Mouse (Mus musculus) left cerebral cortex, adult 18-20 months (tissue): Measurements from ENCODE around the gene Pik3r1. TPM values are rescaled to one million over a fixed set of nuclear protein-coding genes. Genes with fewer than 3 reads are reported as not detected.
A peak's percentile ranks its signal among the peaks of the same experiment; 100 is the strongest.

ENCODE experiments used
- DNase-seq, 2 experiments: peaks; one replicate each; pipeline ENCODE4 v3.0.0; 2021 to 2022; ENCODE audit warnings: low spot score in 2 of 2, mixed read lengths in 1 of 2
- total RNA-seq, 2 experiments: library from RNA; stranded (reverse); gene quantifications; 2 replicates each; pipeline ENCODE4 v1.2.3; 2021

Pik3r1 gene
- total RNA-seq, 2 experiments from 2014 or later: 120 to 129 TPM

DNA sequence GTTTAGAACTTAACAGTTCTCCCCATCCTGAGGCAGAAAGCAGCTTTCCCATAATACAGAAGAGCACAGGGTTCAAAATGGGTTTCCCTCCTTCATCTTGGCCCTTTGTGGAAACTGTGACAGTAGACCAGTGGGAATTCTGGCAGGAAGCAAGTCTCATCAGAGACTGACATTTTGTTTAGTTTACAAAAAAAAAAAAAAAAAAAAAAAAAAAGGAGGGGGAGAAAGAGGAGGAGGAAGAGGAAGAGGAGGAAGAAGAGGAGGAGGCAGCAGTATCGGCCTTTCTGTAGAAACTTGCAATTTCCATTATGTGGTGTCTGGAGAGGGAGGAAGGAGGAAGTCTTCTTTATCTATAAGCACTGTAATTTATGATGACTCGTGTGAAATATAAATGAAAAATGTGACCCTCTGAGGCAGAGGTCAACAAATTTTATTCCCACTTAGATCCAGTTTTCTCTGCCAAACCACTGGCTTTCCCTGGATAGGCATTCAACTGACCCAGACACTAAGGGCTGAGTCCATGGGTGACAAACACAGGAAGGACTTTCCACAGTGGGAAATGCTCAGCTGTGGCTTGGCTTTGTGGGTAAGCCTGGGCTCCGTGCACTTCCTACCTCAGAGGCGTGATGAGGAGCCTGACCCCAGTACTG, 28.2 kb downstream of the Pik3r1 start:
- DNase-seq: no peak

DNA sequence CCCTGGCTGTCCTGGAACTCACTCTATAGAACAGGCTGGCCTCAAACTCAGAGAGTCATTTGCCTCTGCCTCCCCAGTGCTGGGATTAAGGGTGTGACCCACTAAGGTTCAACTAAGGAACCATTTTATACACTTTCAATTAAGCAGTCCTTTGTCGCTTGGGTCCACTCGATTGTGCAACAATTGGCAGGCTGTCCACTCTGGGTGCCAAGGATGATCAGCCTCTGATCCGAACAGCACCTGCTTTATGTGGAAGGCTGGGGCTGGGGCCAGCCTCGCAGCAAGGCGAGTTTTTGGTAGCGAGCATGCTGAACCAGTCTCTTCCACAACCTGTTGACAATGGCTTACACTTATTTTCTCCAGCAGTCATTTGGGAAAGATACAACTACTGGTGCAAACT, 29.2 kb downstream of the Pik3r1 start:
- no peak for DNase-seq

DNA sequence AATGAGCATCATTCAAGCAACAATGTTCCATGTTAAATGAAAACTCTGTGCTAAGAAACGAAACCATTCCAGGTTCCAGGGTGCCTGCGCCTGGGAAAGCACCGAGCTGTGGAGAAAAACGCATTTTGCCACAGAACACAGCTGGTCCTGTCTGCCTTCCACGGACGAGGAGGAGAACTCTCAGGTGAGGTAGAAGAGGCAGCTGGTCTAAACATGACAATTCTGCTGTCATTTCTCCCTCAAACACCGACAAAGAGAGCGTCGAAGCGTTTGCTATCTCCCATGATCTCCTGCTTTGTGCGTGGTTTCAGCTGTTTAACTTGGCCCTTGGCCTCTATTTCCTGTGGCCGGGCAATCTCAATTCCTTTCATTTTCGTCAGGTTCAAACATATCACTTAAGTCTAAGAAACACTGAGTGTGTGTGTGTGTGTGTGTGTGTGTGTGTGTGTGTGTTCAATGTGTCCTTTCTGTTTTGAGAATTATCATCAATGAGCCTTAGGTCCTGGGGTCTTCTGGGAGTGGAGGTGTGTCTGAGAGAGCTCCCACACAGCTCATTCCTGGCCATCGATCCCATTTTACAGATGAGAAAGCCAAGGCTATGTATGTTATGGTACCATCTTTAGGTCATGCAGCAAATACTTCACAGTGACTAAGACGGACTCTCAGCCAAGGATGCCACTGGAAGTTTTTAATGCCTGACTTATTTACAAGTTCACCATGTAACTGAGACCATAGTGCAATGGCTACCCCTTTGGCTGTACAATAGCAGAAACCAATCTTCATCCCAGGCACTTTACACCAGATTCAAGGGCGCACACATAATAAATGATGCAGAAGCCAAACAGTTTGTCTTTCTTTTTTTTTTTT, 31.3 kb downstream of the Pik3r1 start:
- DNase-seq: no peak

DNA sequence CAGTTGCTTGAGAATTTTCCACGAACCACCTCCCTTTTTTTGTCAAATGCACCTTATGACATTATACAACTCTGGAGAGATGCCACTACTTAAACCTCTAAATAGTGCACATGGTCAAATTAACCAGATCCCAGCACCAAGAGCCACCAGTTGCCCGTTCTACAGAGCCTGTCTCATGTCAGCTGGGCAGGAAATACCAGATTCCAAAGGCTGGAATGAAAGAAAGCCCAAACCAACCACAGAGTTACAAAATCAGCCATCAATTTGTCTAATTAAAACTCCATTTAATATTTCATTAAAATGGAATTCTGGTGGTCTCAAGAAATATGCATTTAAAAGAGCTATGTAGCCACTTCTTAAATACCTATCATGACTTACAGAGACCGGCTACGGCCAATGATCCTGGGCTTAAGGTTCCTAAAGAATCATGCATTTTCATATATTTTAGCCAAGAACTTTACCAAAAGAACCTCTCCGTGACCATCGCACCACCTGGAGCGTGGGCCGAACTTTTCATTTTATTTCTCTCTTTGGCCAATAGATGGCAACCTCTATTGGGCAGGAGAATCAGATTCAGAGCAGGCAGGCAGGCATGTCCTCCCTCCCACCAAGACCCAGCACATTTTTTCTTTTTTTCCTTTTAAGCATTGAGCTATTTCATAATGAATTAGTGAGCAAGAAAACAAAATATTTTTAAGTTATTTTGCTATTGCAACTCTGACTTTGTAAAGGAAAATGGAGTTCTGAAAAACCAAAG, 32.5 kb downstream of the Pik3r1 start:
- no peak for DNase-seq

DNA sequence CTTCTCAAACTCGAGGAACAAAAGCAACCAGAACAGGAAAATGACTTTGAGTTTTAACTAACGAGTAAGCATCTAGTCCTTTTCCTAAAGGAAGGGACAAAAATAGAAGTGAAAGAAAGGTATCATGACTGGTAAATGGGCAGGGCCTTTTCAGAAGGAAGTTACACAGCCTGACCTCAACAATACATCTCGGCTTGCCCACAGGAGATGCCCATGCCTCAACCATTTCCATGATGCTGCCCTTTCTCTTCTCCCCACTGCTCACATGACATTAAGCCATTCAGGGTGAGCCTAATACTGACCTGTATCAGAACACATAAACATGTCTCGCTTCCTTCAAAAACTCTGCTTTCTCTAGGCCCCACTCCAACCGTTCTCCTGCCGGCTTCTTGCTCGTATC, 33.8 kb downstream of the Pik3r1 start:
- no peak for DNase-seq

DNA sequence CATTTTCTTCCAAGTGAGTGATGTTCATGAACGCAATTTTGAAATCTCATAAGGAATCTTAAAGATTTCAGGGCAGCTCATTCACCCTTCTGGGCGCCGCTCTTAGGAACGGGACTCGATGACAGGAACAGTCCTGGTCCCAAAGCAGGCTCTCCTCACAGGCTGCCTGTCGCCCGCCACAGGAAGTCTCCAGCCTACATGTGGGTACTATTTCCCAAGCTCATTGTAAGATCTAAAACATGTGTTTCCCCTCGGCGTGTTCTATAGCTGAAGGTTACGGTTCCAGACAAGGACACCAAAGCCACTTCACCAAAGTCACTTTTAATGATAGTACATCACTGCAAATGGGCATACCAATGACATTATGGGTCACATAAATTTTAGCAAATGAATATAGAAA, 35.3 kb downstream of the Pik3r1 start:
- no peak for DNase-seq

DNA sequence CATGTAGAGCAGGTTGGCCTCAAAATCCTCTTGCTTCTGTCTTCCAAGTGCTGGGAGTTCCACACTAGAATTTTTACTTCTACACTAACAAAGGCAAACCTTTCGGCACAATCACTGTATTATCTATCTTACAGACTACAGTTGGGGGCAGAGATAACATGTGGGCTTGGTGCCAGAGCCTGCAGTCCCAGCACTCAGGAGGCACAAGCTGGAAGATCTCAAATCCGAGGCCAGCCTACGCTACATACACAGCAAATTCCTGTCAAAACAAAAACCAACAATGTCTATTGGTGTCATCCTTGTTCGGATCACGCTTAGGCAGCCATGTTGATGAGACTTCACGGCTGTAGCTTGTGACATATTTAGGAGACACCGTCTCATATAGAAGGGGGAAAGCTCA, 36.2 kb downstream of the Pik3r1 start:
- DNase-seq: no peak

DNA sequence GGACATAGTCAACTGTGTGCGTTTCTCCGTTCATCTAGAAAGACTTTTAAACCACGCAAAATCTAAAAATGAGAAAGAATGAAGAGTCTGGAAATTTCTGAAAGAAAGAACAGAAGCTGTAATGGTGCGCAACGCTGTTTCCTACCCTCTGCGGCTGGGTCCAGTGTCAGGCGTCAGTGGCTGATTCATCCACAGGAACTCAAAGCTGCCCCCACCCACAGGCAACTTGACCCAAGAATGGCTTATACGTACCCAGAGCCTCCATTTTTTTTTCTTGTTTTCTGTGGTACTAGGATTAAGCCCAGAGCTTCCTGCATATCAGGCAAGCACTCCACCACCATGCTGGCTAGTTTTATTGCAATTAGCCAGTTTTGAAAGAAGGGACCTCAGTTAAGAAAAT, 37.7 kb downstream of the Pik3r1 start:
- no peak for DNase-seq

DNA sequence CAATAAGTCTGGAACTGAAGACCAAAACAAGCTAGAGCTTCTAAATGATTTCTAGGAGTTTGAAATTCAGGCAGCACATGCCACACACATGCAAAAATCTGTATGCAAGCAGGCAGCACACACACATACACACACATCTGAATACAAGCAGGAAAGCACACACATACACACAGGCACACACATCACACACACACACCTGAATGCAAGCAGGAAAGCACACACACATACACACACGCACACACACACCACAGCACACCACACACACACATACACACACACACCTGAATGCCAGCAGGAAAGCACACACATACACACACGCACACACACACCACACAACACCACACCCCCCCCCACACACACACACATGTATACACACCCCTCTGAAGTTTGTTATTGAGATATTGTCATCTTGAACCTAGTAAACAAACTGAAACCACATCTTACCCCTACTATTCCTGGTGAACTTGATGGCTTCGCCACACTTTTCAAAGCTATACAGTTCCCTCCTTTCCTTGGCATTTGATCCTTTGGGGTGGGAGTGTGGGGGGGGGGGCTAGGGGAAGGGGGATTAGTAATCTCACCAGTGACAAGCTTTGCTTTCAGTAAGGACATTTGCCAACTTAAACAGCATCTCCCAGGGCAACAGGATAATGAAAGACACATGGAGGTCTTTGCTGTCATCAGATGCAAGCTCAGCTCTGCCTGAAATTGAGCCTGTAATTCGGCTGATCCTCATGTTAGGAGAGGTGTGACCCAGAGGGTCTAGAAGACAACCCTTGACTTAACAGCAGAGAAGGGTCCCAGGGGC, 38.6 kb downstream of the Pik3r1 start:
- no peak for DNase-seq

DNA sequence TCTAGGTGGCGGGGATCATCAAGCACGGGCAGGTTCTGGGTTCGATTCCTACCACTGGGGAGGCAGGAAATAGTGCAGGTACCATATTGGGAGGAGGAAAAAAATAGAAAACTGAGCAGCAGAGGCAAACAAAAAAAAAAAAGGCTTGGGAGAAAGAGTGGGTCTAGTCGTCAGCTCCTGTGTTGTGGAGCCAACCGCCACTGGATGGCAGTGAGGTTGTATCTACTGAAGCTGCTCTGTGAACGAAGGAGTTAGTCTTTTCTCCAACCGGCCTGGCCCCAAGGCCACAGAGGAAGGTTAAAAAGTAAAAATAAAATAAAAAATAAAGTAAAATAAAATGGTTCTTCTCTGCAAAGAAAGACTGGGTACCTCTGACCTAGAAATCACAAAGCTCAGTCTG, 39.2 kb downstream of the Pik3r1 start:
- DNase-seq: peak; percentile 32 to 36

DNA sequence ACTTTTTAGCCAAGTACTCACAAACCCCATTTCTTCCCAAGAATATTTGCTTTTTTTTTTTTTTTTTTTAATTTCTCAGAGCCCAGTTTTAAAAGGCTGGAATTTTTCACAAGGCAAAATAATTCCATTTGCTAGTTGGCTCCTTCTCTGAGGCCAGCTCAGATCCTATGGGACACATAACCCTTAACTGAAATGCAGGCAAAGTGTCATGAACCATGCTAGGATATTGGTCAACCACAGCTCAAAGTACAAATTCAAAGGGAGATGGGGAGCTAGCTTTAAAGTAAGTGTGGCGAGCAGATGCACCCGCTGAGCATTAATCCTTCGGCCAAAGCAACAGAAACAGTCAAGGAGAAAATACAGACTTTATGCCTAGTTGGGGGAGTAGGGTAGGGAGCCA, 39.7 kb downstream of the Pik3r1 start:
- no peak for DNase-seq

DNA sequence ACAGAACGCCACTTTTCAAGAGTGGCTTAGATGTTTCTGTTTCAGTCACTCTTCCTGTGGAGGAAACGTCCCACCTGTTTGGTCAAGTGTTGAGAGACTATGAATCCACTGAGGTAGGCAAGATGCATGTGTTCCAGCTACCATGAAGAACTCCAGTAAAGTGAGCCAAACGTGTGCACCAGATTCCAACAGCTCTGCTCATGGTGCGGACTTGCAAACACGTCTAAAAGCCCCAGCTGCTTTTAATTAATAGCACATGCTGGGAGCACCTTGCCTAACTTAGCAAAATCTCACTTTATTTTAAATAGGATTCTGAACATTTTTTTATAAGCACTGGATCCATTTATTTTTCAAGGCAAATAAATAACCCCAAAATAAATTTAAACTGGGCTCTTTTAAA, 40.2 kb downstream of the Pik3r1 start:
- no peak for DNase-seq

DNA sequence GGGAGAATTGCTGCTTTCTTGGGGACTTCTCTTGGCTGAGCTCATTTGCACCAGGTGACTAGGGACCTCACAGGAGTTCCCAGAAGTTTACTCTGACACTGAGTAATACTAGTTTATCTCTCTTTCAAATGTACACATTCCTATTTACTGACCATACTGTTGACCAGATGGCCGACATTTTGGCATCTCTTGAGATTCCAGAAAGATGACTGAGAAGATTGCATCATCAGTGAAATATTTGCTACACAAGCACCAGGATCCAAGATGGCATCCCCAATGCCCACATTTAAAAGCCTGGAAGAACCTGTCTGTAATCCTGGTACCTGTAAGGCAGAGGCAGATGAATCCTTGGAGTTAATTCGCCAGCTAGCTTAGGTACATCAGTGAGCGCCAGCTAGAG, 41.1 kb downstream of the Pik3r1 start:
- DNase-seq: no peak

DNA sequence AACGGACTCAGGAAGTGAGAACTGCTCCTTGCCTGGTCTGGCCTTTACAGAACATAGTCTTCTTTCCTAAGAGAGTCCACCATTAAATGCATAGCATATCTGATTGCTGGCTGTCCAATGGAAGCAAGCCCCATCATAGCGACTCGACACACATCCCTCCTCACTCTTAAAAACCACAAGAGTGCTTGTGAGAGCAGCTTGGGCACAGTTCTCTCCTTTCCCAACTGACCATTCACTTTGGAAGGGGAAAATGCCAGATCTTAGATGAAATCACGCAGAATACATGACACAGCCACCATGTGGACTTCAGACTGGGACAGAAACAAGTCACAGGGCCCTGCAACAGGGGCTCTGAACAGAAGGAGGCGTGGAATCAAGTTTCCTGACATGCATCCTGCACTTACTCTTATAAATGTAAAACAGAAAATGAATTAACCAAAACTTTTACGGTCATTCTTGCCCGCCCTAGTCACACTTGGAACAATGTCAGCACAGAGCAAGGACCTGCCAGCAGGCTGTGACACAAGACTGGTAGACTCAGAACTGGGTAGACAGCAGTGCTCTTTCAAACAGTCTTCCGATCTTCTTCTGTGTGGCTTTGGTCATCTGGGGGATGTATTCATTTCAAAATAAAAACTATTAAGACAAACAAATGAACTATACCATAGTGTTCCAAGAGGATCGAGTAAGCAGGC, 46.0 kb downstream of the Pik3r1 start:
- DNase-seq: no peak

DNA sequence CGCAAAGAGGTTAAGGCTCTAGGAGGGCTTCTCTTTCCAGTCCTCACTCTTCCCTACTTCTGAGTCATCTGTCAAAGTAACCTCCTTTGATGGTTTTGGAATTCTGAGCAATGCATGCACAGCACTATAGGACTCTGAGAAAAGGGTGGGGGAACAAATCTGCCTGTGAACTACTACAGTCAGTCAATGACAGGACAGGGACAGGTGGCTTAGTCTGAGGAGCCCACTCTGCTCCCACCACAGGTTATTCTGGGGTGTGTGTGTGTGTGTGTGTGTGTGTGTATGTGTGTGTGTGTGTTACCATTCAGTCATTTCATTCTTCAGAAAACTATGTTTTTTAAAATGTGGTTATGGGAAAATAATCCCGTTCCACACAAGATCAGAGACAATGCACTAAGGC, 46.9 kb downstream of the Pik3r1 start:
- DNase-seq: no peak

DNA sequence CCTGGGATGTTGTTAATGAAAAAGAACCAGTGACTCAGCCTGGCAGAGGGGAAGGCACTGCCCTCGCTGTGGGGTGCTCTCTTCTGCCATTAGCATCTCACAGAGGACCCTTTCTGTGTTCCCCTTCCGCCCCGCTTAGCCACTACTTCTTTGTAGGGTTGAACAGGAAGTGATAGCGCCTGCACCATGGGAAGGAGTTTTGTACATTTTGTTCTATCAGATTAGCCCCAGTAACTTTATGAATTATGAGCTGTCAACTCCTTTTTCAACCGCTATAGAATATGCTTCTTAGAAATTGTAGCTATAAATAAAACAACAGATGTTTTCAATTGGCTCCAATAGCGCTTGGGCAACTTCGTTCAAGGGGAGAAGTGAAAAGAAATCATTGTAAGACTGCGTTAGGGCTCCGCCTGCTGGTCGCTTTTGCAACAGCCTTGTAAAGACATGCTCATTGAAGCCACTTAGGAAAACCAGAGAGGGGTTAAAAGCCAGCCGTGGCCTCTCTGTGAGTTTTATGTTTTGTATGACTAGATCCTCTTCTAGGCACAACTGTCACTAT, 48.6 kb downstream of the Pik3r1 start:
- DNase-seq: peak; percentile 85 to 87

DNA sequence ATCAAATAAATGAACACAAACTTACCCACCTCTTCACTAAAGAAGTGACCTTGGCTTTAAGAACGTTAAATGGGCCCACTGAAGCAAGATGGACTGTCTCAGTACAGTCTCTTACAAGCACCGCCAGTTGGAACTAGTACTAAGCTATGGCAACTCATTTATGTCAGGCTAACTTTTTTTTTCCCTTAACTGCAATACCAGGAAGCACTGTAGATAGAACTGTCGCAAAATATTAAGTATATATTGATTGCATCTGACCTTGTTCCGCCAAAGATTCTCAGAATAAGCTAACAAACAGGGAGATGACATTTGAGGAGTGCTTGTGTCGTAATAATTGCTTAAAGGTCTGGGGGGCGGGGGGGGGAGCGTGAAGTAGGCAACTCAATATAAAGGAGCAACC, 49.3 kb downstream of the Pik3r1 start:
- no peak for DNase-seq

DNA sequence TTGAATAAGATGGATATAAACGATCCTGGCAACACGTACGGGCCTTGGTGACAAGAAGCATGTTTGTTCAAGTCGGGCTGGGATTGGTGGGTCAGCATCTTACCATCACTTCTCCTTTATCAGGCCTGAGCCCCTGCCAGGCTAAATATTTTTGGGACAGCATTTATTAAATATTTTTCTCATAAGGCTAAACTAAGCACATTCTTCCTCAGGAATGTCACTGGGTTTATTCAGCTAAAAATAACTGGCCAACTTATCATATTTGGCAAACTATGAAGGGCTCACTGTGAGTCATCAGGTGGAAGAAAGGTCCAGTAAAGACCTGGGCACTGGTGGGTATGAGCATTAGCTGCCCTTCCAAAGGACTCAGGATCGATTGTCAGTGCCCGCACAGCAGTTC, 50.2 kb downstream of the Pik3r1 start:
- no peak for DNase-seq

DNA sequence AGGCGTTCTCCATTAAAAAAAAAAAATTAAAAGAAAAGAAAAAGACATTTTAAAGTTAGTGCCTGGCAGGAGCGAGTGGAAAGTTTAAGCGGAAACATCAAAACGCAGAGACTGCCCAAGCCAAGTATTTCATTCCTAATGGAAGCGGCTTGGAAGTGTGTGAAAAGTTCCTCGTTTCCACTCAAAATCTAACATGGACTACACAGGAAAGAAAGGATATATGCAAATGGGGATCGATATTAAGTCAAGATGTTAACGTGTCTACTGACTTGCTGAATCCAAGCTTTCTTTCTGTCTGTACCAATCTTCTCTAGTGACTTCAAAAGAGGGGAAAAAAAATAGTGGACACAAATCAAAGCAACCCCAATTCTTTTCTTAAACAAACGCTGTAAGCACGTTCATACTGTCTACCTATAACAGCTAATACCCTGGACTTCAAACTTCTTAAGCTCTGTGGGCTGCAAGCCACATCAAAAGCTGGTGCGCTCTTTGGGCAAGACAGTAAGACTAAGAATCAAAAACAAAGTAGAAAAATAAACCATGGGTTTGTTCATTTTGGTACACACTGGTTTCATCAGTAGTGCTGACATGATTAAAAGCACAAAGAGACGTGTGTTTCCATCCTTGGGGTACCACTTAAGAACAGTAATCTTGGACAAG, 54.5 kb downstream of the Pik3r1 start:
- DNase-seq: no peak
